Mouse (Mus musculus) spleen, postnatal 36 days (tissue): ENCODE measurements around the gene Trpv5.

Experiments used
- DNase-seq, 2 experiments: peaks; one replicate each; pipeline ENCODE4 v3.0.0; 2022; ENCODE audit warnings: low spot score in 2 of 2, mixed read lengths in 1 of 2

The Trpv5 gene

DNA sequence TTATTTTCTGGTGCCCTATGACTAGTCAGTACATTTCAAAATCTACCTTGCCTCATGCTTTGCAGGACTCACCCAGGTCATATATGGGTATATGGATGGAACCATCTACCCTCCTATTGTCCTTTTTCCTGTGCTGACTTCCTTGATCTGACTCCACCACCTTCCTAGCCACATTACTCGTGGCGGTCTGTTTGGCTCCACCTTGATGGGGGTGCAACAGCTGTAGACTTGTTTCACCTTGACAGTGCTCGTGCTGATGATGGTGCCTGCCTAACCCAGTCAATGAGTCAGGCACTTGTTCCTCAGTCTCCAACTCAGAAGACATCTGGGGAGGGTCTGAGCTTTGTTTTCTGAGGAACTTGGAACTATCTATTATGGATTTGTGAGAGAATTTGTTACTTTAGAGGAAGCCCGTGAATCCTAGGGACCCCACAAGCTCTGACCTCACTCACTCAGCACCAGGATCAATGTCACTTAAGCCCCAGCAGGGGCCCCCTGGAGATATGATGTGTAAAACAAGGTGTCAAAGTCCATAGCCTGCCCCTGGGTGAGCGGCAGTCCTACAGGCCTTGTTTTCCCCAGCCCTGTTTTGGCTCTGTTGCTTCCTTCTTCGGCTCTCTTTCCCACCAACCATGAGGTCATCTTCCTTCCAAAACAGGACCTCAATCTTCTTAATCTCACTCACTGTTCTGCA is 39.2 kb downstream of the Trpv5 start:
- no peak for DNase-seq

DNA sequence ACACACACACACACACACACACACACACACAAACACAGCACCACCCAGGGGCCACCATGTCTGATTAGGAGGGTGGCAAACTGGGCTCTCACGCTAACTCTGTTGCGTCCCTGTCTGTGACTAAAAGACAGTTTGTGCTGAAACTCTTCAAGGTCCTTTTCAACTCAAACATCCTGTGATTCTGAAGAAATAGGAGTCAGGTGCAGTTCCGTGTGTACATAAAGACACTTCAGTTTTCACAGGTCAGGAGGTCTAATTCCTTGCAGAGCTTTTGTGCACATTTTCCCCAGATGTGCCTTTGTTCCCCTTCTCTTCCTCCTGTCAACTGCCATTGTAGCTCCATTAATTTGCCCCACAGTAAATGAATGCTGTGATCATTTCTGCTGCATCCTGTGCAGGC is 40.1 kb downstream of the Trpv5 start:
- no peak for DNase-seq

DNA sequence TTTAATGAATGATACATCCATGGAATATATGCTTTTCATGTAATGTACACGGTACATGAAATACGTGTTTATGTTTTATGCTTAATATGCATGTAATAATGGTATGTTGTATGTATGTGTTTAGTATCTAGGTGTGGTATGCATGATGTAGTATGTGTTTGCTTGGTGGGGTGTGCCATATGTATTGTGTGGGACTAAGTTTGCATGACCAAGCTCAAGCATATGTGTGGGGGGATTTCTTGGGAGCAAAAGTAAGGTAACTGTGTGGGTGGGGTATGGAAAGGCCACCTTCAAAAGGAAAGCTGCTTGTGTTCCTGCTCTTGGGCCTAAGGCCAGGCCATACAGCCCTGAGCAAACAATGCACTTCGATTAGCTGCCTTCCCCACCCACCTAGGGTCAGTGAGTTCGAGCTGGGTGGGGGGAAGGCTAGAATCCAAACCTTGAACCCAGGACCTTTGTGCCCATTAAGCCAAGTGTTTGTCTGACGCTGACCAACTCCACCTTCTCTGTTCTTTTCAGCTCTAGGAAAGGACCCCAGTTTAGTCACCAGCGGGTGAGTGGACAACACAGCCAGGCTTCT is 42.6 kb downstream of the Trpv5 start:
- no peak for DNase-seq

- DNase-seq = no peak
Measured at GRCm38 (mm10) chr6:41637393-41637792, 43.2 kb downstream of the Trpv5 start.

DNA sequence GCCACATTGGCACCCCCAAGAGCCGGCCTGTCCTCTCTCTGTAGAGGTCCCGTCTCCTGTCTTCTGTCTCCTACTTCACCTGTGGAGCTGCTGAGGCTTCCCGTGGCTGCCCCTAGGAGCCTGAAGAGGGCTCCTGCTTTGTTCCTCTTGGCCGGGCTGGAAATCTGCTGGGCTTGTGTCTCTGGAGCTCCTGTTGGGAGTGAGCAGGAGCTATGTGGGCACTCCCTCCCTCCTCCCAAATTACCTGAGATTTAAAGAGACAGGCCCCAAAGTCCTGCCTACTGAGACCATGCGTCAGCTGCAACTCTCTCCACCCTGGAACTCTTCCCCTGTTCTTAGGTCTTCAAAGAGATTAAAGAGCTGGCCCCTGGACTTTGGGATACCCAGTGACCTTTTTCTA is 44.4 kb downstream of the Trpv5 start, which contains the start of gene Trpv6:
TSS of gene Trpv6 (minus strand) at position 228 of the 400 bp plus-strand sequence.
- no peak for DNase-seq

- DNase-seq = no peak
Measured at GRCm38 (mm10) chr6:41635211-41635610, 45.4 kb downstream of the Trpv5 start.

GRCm38 (mm10) chr6:41631549-41631948 is 49.0 kb downstream of the Trpv5 start:
- DNase-seq = no peak

GRCm38 (mm10) chr6:41630791-41631190 is 49.8 kb downstream of the Trpv5 start:
- no peak for DNase-seq

DNA sequence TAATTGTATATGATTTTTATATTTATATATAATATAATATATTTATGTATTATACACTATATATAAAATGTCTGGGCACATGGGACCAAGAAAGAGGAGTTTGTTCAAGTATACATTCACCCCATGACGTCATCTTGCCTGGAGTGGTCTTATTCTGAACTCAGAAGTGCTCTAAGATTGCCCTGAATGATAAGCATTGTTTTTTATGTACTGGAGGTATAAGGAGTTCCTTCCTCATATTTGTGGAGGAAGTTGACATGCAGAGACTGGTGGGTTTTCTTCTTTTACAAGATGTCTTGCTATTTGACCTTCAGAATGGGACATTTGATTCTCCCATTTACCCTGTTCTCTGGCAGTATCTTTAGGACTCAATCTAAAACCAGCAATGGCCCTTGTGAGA is 52.4 kb downstream of the Trpv5 start:
- DNase-seq = no peak

GRCm38 (mm10) chr6:41622661-41623060 is 57.9 kb downstream of the Trpv5 start:
- DNase-seq = no peak

- DNase-seq = peak; percentile 22 to 43
Measured at GRCm38 (mm10) chr6:41621241-41621990, 59.2 kb downstream of the Trpv5 start.

DNA sequence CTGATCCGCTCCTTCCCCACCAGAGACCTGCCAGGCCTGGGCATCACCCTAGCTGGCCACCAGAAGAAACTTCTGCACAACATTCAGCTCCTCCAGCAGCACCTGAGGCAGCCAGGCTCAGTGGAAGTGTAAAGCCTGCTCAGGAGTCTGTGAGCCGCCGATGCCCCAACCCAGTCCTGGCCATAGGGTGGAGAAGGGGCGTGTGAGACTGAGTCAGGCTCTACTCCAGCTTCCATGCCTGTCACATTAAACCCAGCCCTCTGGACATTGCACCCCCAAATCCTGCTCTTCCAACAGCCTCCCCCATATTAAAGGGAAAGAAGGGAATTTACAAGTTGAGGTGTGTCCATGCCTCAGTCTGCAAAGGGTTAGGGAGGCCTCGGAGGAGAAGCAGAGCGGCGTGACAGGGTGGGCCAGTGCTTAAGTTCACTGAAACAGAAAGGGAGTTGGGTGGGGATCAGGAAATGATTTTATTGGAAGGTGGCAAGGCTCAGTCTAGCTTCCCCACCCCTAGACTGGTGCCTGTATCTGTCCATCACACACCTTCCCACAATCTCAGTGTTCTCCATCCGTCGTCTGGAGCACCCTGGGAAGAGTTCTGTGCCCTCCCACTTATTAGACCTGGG is 60.3 kb downstream of the Trpv5 start:
- no peak for DNase-seq

GRCm38 (mm10) chr6:41607637-41608036 is 72.9 kb downstream of the Trpv5 start:
- no peak for DNase-seq

DNA sequence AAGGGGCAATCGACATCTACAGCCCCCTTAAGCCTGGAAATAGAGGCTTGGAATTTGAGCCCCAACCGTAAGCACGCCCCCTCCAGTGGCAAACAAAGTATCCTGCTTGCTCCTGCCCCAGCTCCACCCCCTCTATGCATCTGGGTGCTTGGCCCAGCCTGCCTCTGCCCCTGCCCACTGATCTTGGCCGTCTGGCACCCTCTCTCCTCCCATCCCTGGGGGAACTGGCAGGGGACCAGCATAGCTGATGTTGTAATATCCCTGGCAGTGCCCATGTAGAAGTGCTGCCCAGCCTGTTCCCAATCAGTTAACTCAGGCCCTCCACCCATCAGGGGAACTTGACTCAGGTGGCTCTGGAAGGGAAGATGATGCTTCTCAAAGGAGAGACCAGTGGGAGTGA is 74.4 kb downstream of the Trpv5 start:
- no peak for DNase-seq

DNA sequence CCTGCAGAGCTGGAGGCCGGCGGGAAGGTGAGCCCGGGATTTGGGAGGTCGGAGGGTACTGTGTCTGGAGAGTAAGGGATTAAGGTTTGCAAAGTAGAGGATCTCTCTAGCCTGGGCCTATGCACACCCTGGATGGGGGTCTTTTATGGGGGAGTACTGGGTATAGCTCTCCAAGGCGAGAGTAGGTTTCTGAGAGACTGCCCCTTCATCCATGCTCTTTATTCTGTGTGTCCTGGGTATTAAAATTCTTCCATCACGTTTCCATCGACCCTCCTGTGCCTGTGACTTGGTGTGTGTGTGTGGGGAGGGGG is 74.8 kb downstream of the Trpv5 start:
- DNase-seq = no peak

DNA sequence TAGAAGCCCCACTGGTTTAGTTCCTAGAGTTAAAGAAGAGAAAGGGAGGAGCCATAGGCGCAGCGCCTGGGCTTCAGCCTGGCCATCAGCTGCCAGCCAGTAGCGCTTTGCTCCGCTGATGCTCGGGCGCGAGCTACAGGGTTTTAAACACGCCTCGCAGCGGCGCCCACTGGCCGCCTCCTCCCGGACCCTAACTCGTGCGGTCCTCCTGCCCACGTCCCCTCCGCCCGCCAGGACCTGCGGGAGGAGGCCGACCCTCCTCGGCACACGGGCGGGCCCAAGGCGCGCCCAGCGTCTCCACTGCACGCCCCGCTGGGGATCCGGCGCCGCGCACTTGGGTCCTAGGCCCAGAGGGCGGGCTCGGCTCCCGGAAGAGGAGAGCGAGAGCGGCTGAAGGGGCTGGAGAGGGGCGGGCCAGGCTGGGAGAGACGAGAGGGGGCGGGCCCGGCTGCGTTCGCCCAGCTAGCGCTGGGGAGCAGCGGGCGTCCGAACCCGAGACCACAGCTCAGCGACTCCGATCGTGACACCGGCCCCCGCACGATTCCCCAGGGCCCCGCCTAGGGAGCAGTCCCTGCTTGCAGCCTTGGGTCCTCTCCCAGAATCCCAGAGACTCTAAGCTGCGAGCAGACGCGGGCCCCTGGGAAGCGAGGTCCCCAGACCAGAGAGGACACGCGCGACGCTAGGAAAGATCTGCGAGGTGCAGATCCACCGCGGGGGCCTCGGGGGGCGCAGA is 75.3 kb downstream of the Trpv5 start, which contains the start of gene Ephb6:
TSS of gene Ephb6 (plus strand) at position 422 of the 733 bp plus-strand sequence.
- peak; percentile 49 to 52 for DNase-seq

- peak in 1 of 2 experiments; percentile 18 for DNase-seq
Measured at GRCm38 (mm10) chr6:41604401-41605050, 76.0 kb downstream of the Trpv5 start.
